Mouse (Mus musculus) olfactory bulb, adult 2 months (tissue): ENCODE measurements around the gene Sh3rf1. TPM values are rescaled to one million over a fixed set of nuclear protein-coding genes. Genes with fewer than 3 reads are reported as not detected.

Experiments
- H3K27ac ChIP-seq: fragments of 200-500 bp; 2 replicates; pipeline ENCODE4 v1.5.1; 2012; ENCODE audit warnings: low read depth, low read length; ENCODE audit not compliant: insufficient read depth
- H3K4me1 ChIP-seq: fragments of 200-500 bp; 2 replicates; pipeline ENCODE4 v1.6.1; 2012; ENCODE audit warnings: low read length; ENCODE audit not compliant: control insufficient read depth, insufficient read depth
- H3K4me3 ChIP-seq: fragments of 200-500 bp; 2 replicates; pipeline ENCODE4 v1.5.1; 2012; ENCODE audit warnings: mild to moderate bottlenecking, low read depth, low read length, moderate library complexity; ENCODE audit not compliant: insufficient read depth
- CTCF ChIP-seq: fragments of 200-500 bp; IDR thresholded peaks from 2 replicates; pipeline ENCODE4 v1.5.1; 2012; ENCODE audit warnings: low read depth, mild to moderate bottlenecking, low read length, moderate library complexity; ENCODE audit not compliant: insufficient read depth
- POLR2A ChIP-seq: fragments of 200-500 bp; IDR thresholded peaks from 2 replicates; pipeline ENCODE4 v1.6.1; 2012; ENCODE audit warnings: mild to moderate bottlenecking, low read depth, low read length, moderate library complexity; ENCODE audit not compliant: insufficient read depth
- WGBS: fragments of 180-500 bp; shearing (Covaris S2); methylation state at CpG from one replicate; pipeline ENCODE4 v1.1.7; 2018; 5-methylcytosine and 5-hydroxymethylcytosine counted together
- polyA plus RNA-seq: library from polyadenylated mRNA; stranded (reverse); fragments of >200 nt; gene quantifications from 2 replicates; pipeline ENCODE4 v1.2.4, GENCODE M21; 2012; ENCODE audit warnings: low replicate concordance; ENCODE audit not compliant: missing spikeins, insufficient read depth, insufficient read length

Gene Sh3rf1
- polyA plus RNA-seq, 1 experiment = 73.8 TPM

GRCm38 (mm10) chr8:61324363-61324914 lies 100.8 kb downstream of the Sh3rf1 start:
- TF ChIP-seq POLR2A (no peak), CTCF (no peak)
- Histone ChIP-seq H3K4me3 (no peak overlapping the region), H3K27ac (no peak overlapping the region), H3K4me1 (0 out of 2 replicates have a peak, but pooled peaks cover 2% of the 10 kb centered on the region)
- 81% methylated on average over 10 of the region's 10 CpGs for WGBS

- TF ChIP-seq POLR2A = no peak
- TF ChIP-seq CTCF = no peak
- Histone ChIP-seq H3K4me1 (0 out of 2 replicates have a peak, but pooled peaks cover 2% of the 10 kb centered on the region), H3K27ac (no peak overlapping the region), H3K4me3 (no peak overlapping the region)
- WGBS = 62% methylated on average over 16 of the region's 16 CpGs
Observed at GRCm38 (mm10) chr8:61325014-61325715, 101.5 kb downstream of the Sh3rf1 start.

- H3K27ac ChIP-seq = no peak overlapping the region
- no peak for TF ChIP-seq CTCF
- no peak for TF ChIP-seq POLR2A
- no peak overlapping the region for H3K4me3 ChIP-seq
- 0 out of 2 replicates have a peak, but pooled peaks cover 2% of the 10 kb centered on the region for H3K4me1 ChIP-seq
- WGBS = 89% methylated on average over 8 of the region's 8 CpGs
Observed at GRCm38 (mm10) chr8:61326281-61326680, 102.6 kb downstream of the Sh3rf1 start.

- Histone ChIP-seq H3K4me3 (no peak overlapping the region), H3K4me1 (0 out of 2 replicates have a peak, but pooled peaks cover 2% of the 10 kb centered on the region), H3K27ac (no peak overlapping the region)
- TF ChIP-seq CTCF (no peak), POLR2A (no peak)
- 84% methylated on average over 5 of the region's 5 CpGs for WGBS
Observed at GRCm38 (mm10) chr8:61327333-61327732, 103.7 kb downstream of the Sh3rf1 start.

- 92% methylated on average over 6 of the region's 6 CpGs for WGBS
Observed at GRCm38 (mm10) chr8:61339629-61340028, 116.0 kb downstream of the Sh3rf1 start.

GRCm38 (mm10) chr8:61340283-61340984 lies 116.8 kb downstream of the Sh3rf1 start:
- no peak overlapping the region for H3K4me3 ChIP-seq
- H3K27ac ChIP-seq = no peak overlapping the region
- 96% methylated on average over 17 of the region's 17 CpGs for WGBS
- no peaks in the 10 kb centered on the region for H3K4me1 ChIP-seq
- TF ChIP-seq CTCF (no peak), POLR2A (no peak)

More at GRCm38 (mm10) chr8:61339629-61340028, 116.0 kb downstream of the Sh3rf1 start:
- no peak overlapping the region for H3K4me3 ChIP-seq
- no peak for TF ChIP-seq CTCF
- no peak for TF ChIP-seq POLR2A
- H3K4me1 ChIP-seq = no peaks in the 10 kb centered on the region
- no peak overlapping the region for H3K27ac ChIP-seq

GRCm38 (mm10) chr8:61341587-61342441 lies 118.1 kb downstream of the Sh3rf1 start:
- Histone ChIP-seq H3K4me3 (no peak overlapping the region), H3K4me1 (no peaks in the 10 kb centered on the region), H3K27ac (no peak overlapping the region)
- WGBS = 83% methylated on average over 12 of the region's 12 CpGs
- TF ChIP-seq POLR2A (no peak), CTCF (no peak)

GRCm38 (mm10) chr8:61342473-61343026 lies 118.9 kb downstream of the Sh3rf1 start:
- Histone ChIP-seq H3K27ac (no peak overlapping the region), H3K4me1 (no peaks in the 10 kb centered on the region), H3K4me3 (no peak overlapping the region)
- 90% methylated on average over 7 of the region's 7 CpGs for WGBS
- TF ChIP-seq CTCF = no peak

- Histone ChIP-seq H3K4me1 (no peaks in the 10 kb centered on the region), H3K4me3 (no peak overlapping the region), H3K27ac (no peak overlapping the region)
- TF ChIP-seq CTCF (no peak), POLR2A (no peak)
- 96% methylated on average over 2 of the region's 2 CpGs for WGBS
Observed at GRCm38 (mm10) chr8:61344435-61344834, 120.8 kb downstream of the Sh3rf1 start.
